Mouse (Mus musculus) stomach, postnatal 0 days (tissue): ENCODE measurements around the gene 4931428L18Rik. TPM values are rescaled to one million over a fixed set of nuclear protein-coding genes. Genes with fewer than 3 reads are reported as not detected.

ENCODE experiments used
- ATAC-seq: fragments of 200-750 bp; cut with Nextera tagmentation; 2 replicates; pipeline ENCODE4 v1.8.0; 2017; ENCODE audit not compliant: low FRiP score, low TSS enrichment
- DNase-seq: peaks from one replicate; pipeline ENCODE4 v3.0.0-alpha.2; 2016; ENCODE audit warnings: low spot score
- H3K27ac ChIP-seq: fragments of 300-500 bp; sonication (generic); replicated peaks from 2 replicates; pipeline ENCODE4 v1.5.1; 2014; ENCODE audit warnings: mild to moderate bottlenecking, control low read depth
- H3K27me3 ChIP-seq: fragments of 300-500 bp; sonication (generic); 2 replicates; pipeline ENCODE4 v1.6.1; 2014; ENCODE audit warnings: low read length; ENCODE audit not compliant: control insufficient read depth, insufficient read depth
- H3K36me3 ChIP-seq: fragments of 300-500 bp; sonication (generic); 2 replicates; pipeline ENCODE4 v1.6.1; 2014; ENCODE audit warnings: low read length, mixed read lengths; ENCODE audit not compliant: control insufficient read depth, insufficient read depth
- H3K4me1 ChIP-seq: fragments of 300-500 bp; sonication (generic); replicated peaks from 2 replicates; pipeline ENCODE4 v1.6.1; 2014; ENCODE audit warnings: antibody characterized with exemption; ENCODE audit not compliant: control insufficient read depth, insufficient read depth
- H3K4me2 ChIP-seq: fragments of 300-500 bp; sonication (generic); replicated peaks from 2 replicates; pipeline ENCODE4 v1.6.1; 2014; ENCODE audit warnings: low read depth, mild to moderate bottlenecking, control low read depth, moderate library complexity
- H3K4me3 ChIP-seq: fragments of 300-500 bp; sonication (generic); 2 replicates; pipeline ENCODE4 v1.5.1; 2014; ENCODE audit warnings: low read depth, low read length, control low read depth
- H3K9ac ChIP-seq: fragments of 300-500 bp; sonication (generic); 2 replicates; pipeline ENCODE4 v1.6.1; 2014; ENCODE audit warnings: mild to moderate bottlenecking, low read length, control low read depth, mixed read lengths
- H3K9me3 ChIP-seq: fragments of 300-500 bp; sonication (generic); 2 replicates; pipeline ENCODE4 v1.6.1; 2016; ENCODE audit warnings: low read length; ENCODE audit not compliant: control insufficient read depth
- CTCF ChIP-seq: IDR thresholded peaks from 2 replicates; pipeline ENCODE4 v1.5.1; 2016; ENCODE audit warnings: antibody characterized with exemption, low read depth, mild to moderate bottlenecking, moderate library complexity
- EP300 ChIP-seq: optimal IDR thresholded peaks from 2 replicates; pipeline ENCODE3; 2016; ENCODE audit warnings: antibody characterized with exemption
- WGBS: fragments of 180-500 bp; shearing (Covaris S2); extraction: QIAGEN DNeasy Blood & Tissue Kit; methylation state at CpG from one replicate; pipeline ENCODE4 v1.1.7; 2014; 5-methylcytosine and 5-hydroxymethylcytosine counted together
- polyA plus RNA-seq: library from polyadenylated mRNA; unstranded; fragments of >200 nt; fragmentation: Nextera tagmentation; extraction: Ambion mirVana; gene quantifications from 2 replicates; pipeline ENCODE4 v1.2.1, GENCODE M21; 2015

4931428L18Rik gene
- polyA plus RNA-seq, 1 experiment from 2014 or later = 0.16 TPM

DNA sequence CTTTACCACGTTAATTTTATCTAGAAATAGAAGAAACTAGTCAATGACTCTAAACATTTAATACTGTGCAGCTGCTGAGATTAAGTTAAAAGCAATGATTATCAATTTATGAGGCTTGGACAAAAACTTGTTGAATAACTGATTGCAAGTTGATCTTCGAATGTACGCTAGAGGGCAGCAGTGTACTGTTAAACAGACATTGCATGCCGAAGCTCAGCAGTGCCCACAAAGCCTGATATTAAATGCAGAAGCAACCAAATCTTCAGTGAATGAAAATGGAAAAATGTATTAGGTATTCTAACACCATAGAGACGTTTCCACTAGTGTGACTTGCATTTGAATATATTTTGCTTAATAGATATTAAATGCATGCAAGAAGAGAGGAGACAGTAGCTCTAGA lies 12.3 kb downstream of the 4931428L18Rik start:
- Histone ChIP-seq H3K27ac (no peak overlapping the region), H3K4me3 (no peak overlapping the region), H3K27me3 (no peaks in the 10 kb centered on the region), H3K9ac (no peak overlapping the region), H3K4me2 (no peak overlapping the region), H3K9me3 (no peaks in the 10 kb centered on the region), H3K4me1 (no peaks in the 10 kb centered on the region), H3K36me3 (no peaks in the 10 kb centered on the region)
- WGBS = 0% methylated on average over 5 of the region's 5 CpGs
- no peak for TF ChIP-seq EP300
- TF ChIP-seq CTCF = peak; percentile 90
- DNase-seq (peak; percentile 34), ATAC-seq (no peak)

GRCm38 (mm10) chr1:31205770-31206169 lies 16.7 kb downstream of the 4931428L18Rik start:
- Histone ChIP-seq H3K9me3 (no peaks in the 10 kb centered on the region), H3K9ac (no peak overlapping the region), H3K4me3 (no peak overlapping the region), H3K4me1 (no peaks in the 10 kb centered on the region), H3K27me3 (no peaks in the 10 kb centered on the region), H3K36me3 (no peaks in the 10 kb centered on the region), H3K27ac (no peak overlapping the region), H3K4me2 (no peak overlapping the region)
- ATAC-seq (no peak), DNase-seq (no peak)
- 67% methylated on average over 3 of the region's 3 CpGs for WGBS
- no peak for TF ChIP-seq EP300
- TF ChIP-seq CTCF = no peak

DNA sequence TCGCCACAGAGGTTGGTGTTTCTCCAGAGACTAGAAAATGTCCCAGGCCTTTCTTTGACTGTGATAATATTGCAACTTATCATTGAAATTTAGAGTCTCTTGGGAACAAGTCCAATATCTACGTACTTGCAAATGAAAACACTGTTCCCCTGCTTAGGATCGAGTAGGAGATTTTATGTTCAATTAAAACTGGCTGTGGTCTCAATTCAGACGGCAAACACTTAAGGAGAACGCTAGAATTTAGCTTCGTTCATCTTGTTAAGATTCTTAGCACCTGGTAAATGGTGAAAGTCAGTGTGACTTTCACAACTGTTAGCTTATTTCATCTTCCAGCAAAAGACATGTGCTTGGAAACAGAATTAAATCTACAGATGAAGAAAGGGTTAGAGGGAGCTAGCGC lies 17.1 kb downstream of the 4931428L18Rik start:
- H3K27ac ChIP-seq = no peak overlapping the region
- 72% methylated on average over 7 of the region's 7 CpGs for WGBS
- no peak overlapping the region for H3K4me2 ChIP-seq
- H3K9ac ChIP-seq = no peak overlapping the region
- DNase-seq = no peak
- H3K4me1 ChIP-seq = no peaks in the 10 kb centered on the region
- H3K27me3 ChIP-seq = no peaks in the 10 kb centered on the region
- no peak for ATAC-seq
- H3K4me3 ChIP-seq = no peak overlapping the region
- no peaks in the 10 kb centered on the region for H3K36me3 ChIP-seq
- H3K9me3 ChIP-seq = no peaks in the 10 kb centered on the region
- TF ChIP-seq CTCF (no peak), EP300 (no peak)

- H3K9ac ChIP-seq = no peak overlapping the region
- ATAC-seq (no peak), DNase-seq (no peak)
- no peaks in the 10 kb centered on the region for H3K36me3 ChIP-seq
- no peak overlapping the region for H3K4me3 ChIP-seq
- H3K9me3 ChIP-seq = no peaks in the 10 kb centered on the region
- no peak for TF ChIP-seq EP300
- no peak for TF ChIP-seq CTCF
- H3K4me2 ChIP-seq = no peak overlapping the region
- no peaks in the 10 kb centered on the region for H3K27me3 ChIP-seq
- 88% methylated on average over 10 of the region's 10 CpGs for WGBS
- no peaks in the 10 kb centered on the region for H3K4me1 ChIP-seq
- H3K27ac ChIP-seq = no peak overlapping the region
Measured at GRCm38 (mm10) chr1:31203771-31204170, 18.7 kb downstream of the 4931428L18Rik start.

DNA sequence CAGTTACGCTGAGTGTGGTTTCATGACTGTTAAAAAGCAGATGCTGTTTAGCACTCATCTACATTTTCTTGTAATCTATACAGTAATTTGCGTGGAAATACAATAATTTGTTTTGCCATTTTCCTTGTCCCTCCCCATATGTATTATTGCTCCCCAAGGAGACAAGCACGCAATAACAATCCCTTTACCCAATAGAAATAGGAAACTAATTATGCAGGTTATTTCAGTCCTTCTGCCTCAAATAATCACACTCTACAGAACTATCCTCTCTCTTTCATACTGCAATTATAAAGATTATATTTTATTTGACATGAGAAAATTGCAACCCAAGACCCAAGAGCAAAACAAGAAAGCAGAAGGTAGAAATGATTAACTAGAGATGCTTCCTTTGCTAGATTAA lies 25.5 kb downstream of the 4931428L18Rik start:
- Histone ChIP-seq H3K27me3 (no peaks in the 10 kb centered on the region), H3K4me2 (no peak overlapping the region), H3K4me1 (no peaks in the 10 kb centered on the region), H3K9me3 (no peaks in the 10 kb centered on the region), H3K9ac (no peak overlapping the region), H3K4me3 (no peak overlapping the region), H3K27ac (no peak overlapping the region), H3K36me3 (no peaks in the 10 kb centered on the region)
- ATAC-seq (no peak), DNase-seq (no peak)
- TF ChIP-seq CTCF (no peak), EP300 (no peak)
- 93% methylated on average over 3 of the region's 3 CpGs for WGBS

DNA sequence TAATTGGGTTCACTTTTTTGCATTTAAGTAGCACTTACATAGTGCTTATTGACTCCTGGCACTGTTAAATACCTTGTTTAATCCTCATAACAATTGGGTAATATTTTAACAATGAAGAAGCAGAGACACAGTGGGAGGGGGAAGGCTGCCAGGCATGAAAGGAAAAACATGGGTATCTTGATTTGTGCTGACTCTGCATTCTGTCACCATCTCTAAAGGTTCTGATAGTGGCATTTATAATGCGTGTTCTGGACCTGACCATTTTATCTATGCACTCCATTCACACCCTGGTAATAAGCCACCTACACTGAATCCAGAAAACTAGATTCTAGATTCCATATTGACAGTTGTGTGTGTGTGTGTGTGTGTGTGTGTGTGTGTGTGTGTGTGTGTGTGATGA lies 26.9 kb downstream of the 4931428L18Rik start:
- 73% methylated on average over 1 of the region's 1 CpGs for WGBS
- Histone ChIP-seq H3K4me1 (no peaks in the 10 kb centered on the region), H3K36me3 (no peaks in the 10 kb centered on the region), H3K9me3 (no peaks in the 10 kb centered on the region), H3K27me3 (no peaks in the 10 kb centered on the region), H3K4me3 (no peak overlapping the region), H3K9ac (no peak overlapping the region), H3K27ac (no peak overlapping the region), H3K4me2 (no peak overlapping the region)
- DNase-seq = no peak
- TF ChIP-seq EP300 (no peak), CTCF (no peak)
- no peak for ATAC-seq
